Mouse (Mus musculus) ovary, postnatal 36 days (tissue): ENCODE measurements around the gene Tspan18.

Experiments
- DNase-seq: peaks from one replicate; pipeline ENCODE4 v3.0.0; 2022; ENCODE audit warnings: low spot score, mixed read lengths

Gene Tspan18

DNA sequence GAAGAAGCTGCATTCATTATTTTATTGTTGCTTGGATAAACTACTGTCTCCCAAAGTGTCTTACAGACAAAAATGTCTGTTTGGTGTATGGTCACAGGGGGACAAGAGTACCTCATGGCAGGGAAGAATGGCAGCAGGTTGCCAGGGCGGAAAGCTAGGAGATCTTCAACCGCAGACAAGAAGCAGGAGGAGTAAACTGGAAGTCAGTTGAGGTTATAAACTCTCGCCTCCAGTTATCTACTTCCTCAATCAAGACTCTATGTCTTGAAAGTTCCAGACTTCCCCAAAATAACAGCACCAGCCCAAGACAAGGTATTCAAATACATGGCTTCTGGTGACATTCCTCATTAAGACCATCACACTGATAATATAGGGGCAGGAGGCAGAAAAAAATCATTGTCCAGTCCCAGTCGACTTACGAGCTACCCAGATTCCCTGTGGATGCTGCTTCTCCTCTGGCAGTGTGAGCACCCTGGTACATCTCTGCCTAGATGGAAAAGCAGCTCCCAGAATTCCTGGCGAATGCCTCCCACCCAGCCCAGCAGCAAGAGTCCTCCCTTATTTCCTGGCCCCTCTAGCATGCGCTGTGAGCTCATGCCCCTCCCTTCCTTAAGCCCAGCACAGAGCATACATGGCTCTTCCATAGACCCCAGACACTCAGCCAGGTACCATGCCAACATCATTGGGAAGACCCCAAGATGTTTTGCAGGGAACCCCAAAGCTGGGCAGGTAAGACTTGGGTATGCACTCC is 172.2 kb downstream of the Tspan18 start:
- no peak for DNase-seq

DNA sequence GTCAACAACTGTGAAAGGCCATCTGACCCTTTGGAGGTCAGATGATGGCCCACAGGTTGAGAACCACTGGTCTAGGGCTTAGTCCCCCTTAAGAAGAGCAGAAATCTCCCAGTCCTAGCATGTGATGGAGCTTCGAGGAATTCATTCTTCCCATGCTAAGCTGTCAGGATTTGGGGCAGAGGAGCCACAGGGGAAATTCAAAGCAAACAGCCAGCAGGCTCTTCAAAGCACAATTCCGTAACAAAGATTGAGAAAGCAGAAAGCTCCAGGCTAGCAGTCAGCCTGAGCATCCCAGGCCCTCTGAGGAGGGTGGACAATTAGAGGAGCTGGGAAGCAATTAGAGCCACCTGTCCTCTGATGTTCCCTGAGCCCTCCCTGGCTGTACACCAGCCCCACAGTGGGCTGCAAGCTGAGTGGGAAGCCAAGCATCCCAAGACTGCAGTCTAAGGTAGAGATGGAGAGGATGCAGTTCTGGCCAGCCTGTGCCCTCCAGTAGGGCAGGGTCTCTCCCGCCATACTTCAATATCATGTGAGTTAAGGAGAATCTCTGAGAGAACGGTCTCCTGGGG is 173.8 kb downstream of the Tspan18 start:
- no peak for DNase-seq

DNA sequence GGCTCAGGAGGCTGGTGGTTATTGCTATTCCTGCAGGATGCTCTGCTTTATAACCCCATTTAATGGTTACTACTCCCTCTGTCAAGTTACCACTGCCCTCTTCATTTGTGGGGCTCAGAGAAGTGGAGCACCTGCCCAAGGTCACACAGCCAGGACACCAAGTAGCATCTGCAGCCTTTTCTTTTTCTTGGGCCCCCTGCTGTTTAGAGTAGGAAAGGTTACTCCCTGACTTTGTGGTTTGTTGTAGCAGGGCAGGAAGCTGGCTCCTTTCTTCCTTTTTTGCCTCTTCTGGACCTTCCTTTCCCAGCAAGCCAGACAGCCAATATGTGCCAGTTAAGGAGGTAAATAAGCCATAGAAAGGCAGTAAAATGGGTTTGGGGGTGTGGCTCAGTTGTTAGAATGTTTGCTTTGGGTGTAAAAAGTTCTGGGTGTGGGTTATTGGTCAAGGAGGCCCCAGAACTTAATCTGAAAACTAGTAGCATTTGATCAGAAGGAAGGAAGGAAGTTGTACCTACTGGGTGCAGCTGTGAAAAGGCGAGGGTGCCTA is 179.7 kb downstream of the Tspan18 start:
- DNase-seq = no peak

DNA sequence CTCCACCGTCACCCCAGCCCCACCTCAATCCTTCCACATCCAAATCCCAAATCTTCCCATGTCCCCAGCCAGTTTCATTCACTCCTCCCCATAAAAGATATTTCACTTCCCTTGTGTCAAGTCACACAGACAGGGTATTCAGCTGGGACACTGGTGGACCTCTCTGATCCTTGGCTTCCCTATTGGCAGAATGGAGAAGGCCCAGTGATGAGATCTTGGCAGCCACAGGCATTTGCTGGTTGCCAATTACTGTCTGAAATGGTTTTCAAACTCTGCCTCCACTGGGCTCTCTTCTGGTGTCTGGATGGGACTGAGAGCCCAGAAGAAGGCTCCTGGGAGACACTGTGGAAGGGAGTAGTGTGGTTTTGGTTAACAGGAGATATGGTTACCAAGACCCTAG is 180.5 kb downstream of the Tspan18 start:
- DNase-seq = no peak

DNA sequence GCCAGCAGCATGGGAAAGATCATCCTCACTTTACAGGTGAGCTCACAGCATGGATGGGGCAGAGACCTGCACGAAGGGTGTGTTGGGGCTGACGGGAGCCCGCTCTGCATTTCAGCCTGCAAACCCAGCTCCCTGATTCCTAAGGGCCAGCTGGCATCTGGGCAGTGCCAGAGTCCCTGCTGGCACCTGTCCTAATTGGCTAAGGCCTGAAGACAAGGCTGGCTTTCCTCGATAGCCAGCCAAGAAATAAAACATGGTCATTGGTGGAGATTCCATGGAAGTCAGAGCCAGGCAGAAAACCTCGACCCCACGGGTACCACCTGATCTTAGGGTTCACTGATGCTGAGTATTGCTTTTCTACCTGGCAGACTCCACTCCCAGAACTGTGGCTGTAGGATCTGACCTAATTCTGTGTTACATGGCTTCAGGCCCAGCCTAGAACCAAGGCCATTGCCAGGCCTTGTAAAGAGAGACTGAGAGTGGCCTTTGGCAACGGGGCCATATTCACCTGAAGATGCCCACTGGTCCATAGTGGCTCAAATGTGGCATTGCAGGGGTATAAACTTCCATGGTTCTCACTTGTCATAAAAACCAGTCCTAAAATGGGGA is 181.3 kb downstream of the Tspan18 start:
- DNase-seq = no peak

DNA sequence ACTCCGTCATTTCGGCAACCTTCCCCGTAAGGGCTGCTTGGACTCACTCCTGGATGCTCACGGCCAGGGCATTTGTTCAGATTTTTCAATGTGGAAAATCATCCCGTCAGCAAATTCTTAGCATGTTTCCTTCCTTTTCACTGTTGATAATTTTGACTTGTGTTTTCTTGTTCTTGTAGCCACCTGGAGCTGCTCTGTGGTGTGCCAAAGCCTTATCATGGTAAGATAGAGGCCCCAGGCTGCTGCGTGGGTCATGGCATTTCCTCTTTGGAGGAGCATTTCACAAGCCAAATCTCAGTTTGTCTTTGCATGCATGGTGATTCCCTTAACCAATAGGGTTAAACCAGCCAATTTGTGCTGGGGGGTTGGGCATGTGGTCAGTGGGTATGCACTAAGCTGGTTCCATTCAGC is 182.1 kb downstream of the Tspan18 start:
- DNase-seq = no peak
